Mouse (Mus musculus) cerebellum, adult 11 months (tissue): ENCODE measurements around the gene Frmd4b.
A peak's percentile ranks its signal among the peaks of the same experiment; 100 is the strongest.

ENCODE experiments used
- DNase-seq: peaks from one replicate; pipeline ENCODE4 v3.0.0; 2022

Gene Frmd4b

GRCm38 (mm10) chr6:97518467-97518866 is 98.9 kb downstream of the Frmd4b start:
- DNase-seq, result no peak

- no peak for DNase-seq
Measured at GRCm38 (mm10) chr6:97517616-97518235, 99.6 kb downstream of the Frmd4b start.

GRCm38 (mm10) chr6:97516941-97517340 is 100.4 kb downstream of the Frmd4b start:
- DNase-seq, result no peak

GRCm38 (mm10) chr6:97510771-97511170 is 106.6 kb downstream of the Frmd4b start:
- no peak for DNase-seq

GRCm38 (mm10) chr6:97509434-97509833 is 107.9 kb downstream of the Frmd4b start:
- DNase-seq, result no peak

GRCm38 (mm10) chr6:97508480-97508879 is 108.9 kb downstream of the Frmd4b start:
- DNase-seq, result no peak

GRCm38 (mm10) chr6:97507893-97508292 is 109.4 kb downstream of the Frmd4b start:
- no peak for DNase-seq

GRCm38 (mm10) chr6:97506141-97506650 is 111.1 kb downstream of the Frmd4b start:
- DNase-seq, result peak; percentile 11

GRCm38 (mm10) chr6:97504673-97505072 is 112.7 kb downstream of the Frmd4b start:
- no peak for DNase-seq

GRCm38 (mm10) chr6:97501000-97501399 is 116.3 kb downstream of the Frmd4b start:
- no peak for DNase-seq

- DNase-seq, result no peak
Measured at GRCm38 (mm10) chr6:97500246-97500645, 117.1 kb downstream of the Frmd4b start.

- no peak for DNase-seq
Measured at GRCm38 (mm10) chr6:97496002-97496401, 121.3 kb downstream of the Frmd4b start.

- DNase-seq, result no peak
Measured at GRCm38 (mm10) chr6:97491065-97491464, 126.3 kb downstream of the Frmd4b start.

GRCm38 (mm10) chr6:97488821-97489220 is 128.5 kb downstream of the Frmd4b start:
- no peak for DNase-seq

- DNase-seq, result no peak
Measured at GRCm38 (mm10) chr6:97488280-97488679, 129.1 kb downstream of the Frmd4b start.

- DNase-seq, result peak; percentile 59
Measured at GRCm38 (mm10) chr6:97487535-97488081, 129.7 kb downstream of the Frmd4b start.

GRCm38 (mm10) chr6:97486813-97487361 is 130.5 kb downstream of the Frmd4b start:
- DNase-seq, result no peak

GRCm38 (mm10) chr6:97485886-97486386 is 131.4 kb downstream of the Frmd4b start:
- no peak for DNase-seq

- DNase-seq, result no peak
Measured at GRCm38 (mm10) chr6:97481912-97482311, 135.4 kb downstream of the Frmd4b start.

- DNase-seq, result no peak
Measured at GRCm38 (mm10) chr6:97478981-97479860, 138.1 kb downstream of the Frmd4b start.

- DNase-seq, result no peak
Measured at GRCm38 (mm10) chr6:97473672-97474071, 143.7 kb downstream of the Frmd4b start.

- no peak for DNase-seq
Measured at GRCm38 (mm10) chr6:97472873-97473550, 144.3 kb downstream of the Frmd4b start.
